ENCODE assay signal across 13 mouse cellular contexts in genomic region chr6:138872495-138873415, GRCm38 (mm10).
A peak's percentile ranks its signal among the peaks of the same experiment; 100 is the strongest.
DNase-seq lines count a peak whose midpoint lies in the region; ATAC-seq lines count a peak whose summit lies in the region.
"Had no signal": no experiment of that assay in that cellular context is flagged by ENCODE, and none has a peak within 500 bp of the region (broad histone marks: within the 10 kb centered on the region; RNA-seq: fewer than 3 reads in every experiment).

No protein-coding gene starts in this region.

- no peak overlapping the region for H3K4me3 ChIP-seq in neural tube, embryonic 11.5 days (ENCODE audit: low read depth, low read length)
- H3K4me3 ChIP-seq in forebrain, embryonic 16.5 days (replicated peaks; ENCODE audit: low read length): no peak overlapping the region
- H3K4me3 ChIP-seq: embryonic facial prominence, embryonic 12.5 days; limb, embryonic 15.5 days had no signal

- no peak for DNase-seq in neural tube, embryonic 11.5 days (ENCODE audit: low spot score)
- DNase-seq in neural tube, embryonic 10.5 days (ENCODE audit: extremely low spot score, low spot score): no peak
- peak; percentile 26 to 27 for DNase-seq in layer of hippocampus, postnatal 36 days
- DNase-seq in spleen, postnatal 10 days (ENCODE audit: low spot score in 2 of 2): no peak
- no peak for DNase-seq in ovary, postnatal 14 days (ENCODE audit: low spot score)
- DNase-seq: adrenal gland, postnatal 36 days; cerebellum, adult 18-20 months; heart, postnatal 4 days; thymus, adult 18-20 months had no signal

- H3K36me3 ChIP-seq in neural tube, embryonic 11.5 days (ENCODE audit: control insufficient read depth, insufficient read depth, low read length): no peaks in the 10 kb centered on the region
- no peaks in the 10 kb centered on the region for H3K36me3 ChIP-seq in forebrain, embryonic 16.5 days (ENCODE audit: control insufficient read depth, insufficient read depth)
- H3K36me3 ChIP-seq: embryonic facial prominence, embryonic 12.5 days; limb, embryonic 15.5 days had no signal

- H3K4me2 ChIP-seq in neural tube, embryonic 11.5 days (ENCODE audit: low read depth): no peak overlapping the region
- peak overlapping the region; percentile 29 for H3K4me2 ChIP-seq in forebrain, embryonic 16.5 days (ENCODE audit: low read length)
- H3K4me2 ChIP-seq: embryonic facial prominence, embryonic 12.5 days; limb, embryonic 15.5 days had no signal

- WGBS in neural tube, embryonic 11.5 days: 83% methylated on average over 20 of the region's 20 CpGs
- WGBS in forebrain, embryonic 16.5 days: 26% methylated on average over 20 of the region's 20 CpGs

- no peak overlapping the region for H3K27ac ChIP-seq in neural tube, embryonic 11.5 days (ENCODE audit: low read depth, low read length)
- H3K27ac ChIP-seq in forebrain, embryonic 16.5 days (ENCODE audit: low read length): no peak overlapping the region
- H3K27ac ChIP-seq: embryonic facial prominence, embryonic 12.5 days; limb, embryonic 15.5 days had no signal

- H3K4me1 ChIP-seq in neural tube, embryonic 11.5 days (ENCODE audit: control insufficient read depth, insufficient read depth, low read length): no peaks in the 10 kb centered on the region
- H3K4me1 ChIP-seq in forebrain, embryonic 16.5 days (replicated peaks; ENCODE audit: control insufficient read depth, insufficient read depth, low read length): peaks cover 10% of the 10 kb centered on the region
- H3K4me1 ChIP-seq: embryonic facial prominence, embryonic 12.5 days; limb, embryonic 15.5 days had no signal

- H3K9ac ChIP-seq in neural tube, embryonic 11.5 days (ENCODE audit: low read length): no peak overlapping the region
- H3K9ac ChIP-seq in forebrain, embryonic 16.5 days (replicated peaks; ENCODE audit: low read depth, low read length): no peak overlapping the region
- H3K9ac ChIP-seq: embryonic facial prominence, embryonic 12.5 days; limb, embryonic 15.5 days had no signal

- ATAC-seq in neural tube, embryonic 11.5 days (ENCODE audit: insufficient read depth, low FRiP score, low TSS enrichment): 0 out of 2 replicates have a peak, but pooled peaks have one; percentile 13
- ATAC-seq in forebrain, embryonic 16.5 days: peak; percentile 80
- no peak for ATAC-seq in erythroid progenitor cell, adult 5-6 weeks (replicated peaks; ENCODE audit: low FRiP score, poor library complexity, severe bottlenecking)

- no peaks in the 10 kb centered on the region for H3K9me3 ChIP-seq in neural tube, embryonic 11.5 days (ENCODE audit: control insufficient read depth, low read length)
- no peaks in the 10 kb centered on the region for H3K9me3 ChIP-seq in forebrain, embryonic 16.5 days (ENCODE audit: control insufficient read depth, low read length)
- H3K9me3 ChIP-seq: embryonic facial prominence, embryonic 12.5 days; limb, embryonic 15.5 days had no signal

- H3K27me3 ChIP-seq in neural tube, embryonic 11.5 days (ENCODE audit: control insufficient read depth, insufficient read depth, low read length): no peaks in the 10 kb centered on the region
- no peaks in the 10 kb centered on the region for H3K27me3 ChIP-seq in forebrain, embryonic 16.5 days (replicated peaks; ENCODE audit: control insufficient read depth, insufficient read depth, low read length)
- H3K27me3 ChIP-seq: embryonic facial prominence, embryonic 12.5 days; limb, embryonic 15.5 days had no signal

Comparison
In these comparisons a context has a peak if more than half of its experiments do, and no peak if none do; other contexts are left out.
1. DNase-seq: peak in layer of hippocampus, postnatal 36 days (2 of 2); none in neural tube, embryonic 11.5 days (single experiment), neural tube, embryonic 10.5 days (single experiment), spleen, postnatal 10 days (0 of 2) and ovary, postnatal 14 days (single experiment).